Comparison of ENCODE assay signal across 21 mouse cellular contexts in genomic region chr14:74784243-74784934, GRCm38 (mm10). TPM values are rescaled to one million over a fixed set of nuclear protein-coding genes. Genes with fewer than 3 reads are reported as not detected.
A peak's percentile ranks its signal among the peaks of the same experiment; 100 is the strongest.
DNase-seq lines count a peak whose midpoint lies in the region; ATAC-seq and TF ChIP-seq lines count a peak whose summit lies in the region.
"Had no signal": no experiment of that assay in that cellular context is flagged by ENCODE, and none has a peak within 500 bp of the region (broad histone marks: within the 10 kb centered on the region; RNA-seq: fewer than 3 reads in every experiment).

No protein-coding gene starts in this region.

- H3K9ac ChIP-seq in embryonic facial prominence, embryonic 11.5 days (replicated peaks; ENCODE audit: low read length) = no peak overlapping the region
- H3K9ac ChIP-seq in heart, embryonic 13.5 days = no peak overlapping the region
- no peak overlapping the region for H3K9ac ChIP-seq in heart, postnatal 0 days (replicated peaks; ENCODE audit: low read depth, low read length)
- no peak overlapping the region for H3K9ac ChIP-seq in heart, embryonic 11.5 days (ENCODE audit: low read depth, low read length)
- H3K9ac ChIP-seq: embryonic facial prominence, embryonic 15.5 days; forebrain, postnatal 0 days; hindbrain, embryonic 12.5 days; hindbrain, embryonic 15.5 days had no signal

- no peak for ATAC-seq in embryonic facial prominence, embryonic 11.5 days (replicated peaks; ENCODE audit: insufficient number of reproducible peaks, low FRiP score, low TSS enrichment, low read depth)
- ATAC-seq in heart, embryonic 13.5 days (ENCODE audit: extremely low read depth, insufficient number of reproducible peaks, low FRiP score, low TSS enrichment) = no peak; the same call in 1 of the 2 replicates
- peak; percentile 69 for ATAC-seq in heart, postnatal 0 days (ENCODE audit: insufficient read depth, low read depth)
- ATAC-seq in heart, embryonic 11.5 days (replicated peaks; ENCODE audit: insufficient number of reproducible peaks, low FRiP score, low TSS enrichment) = no peak
- ATAC-seq: activated CD4-positive, CD25-positive, alpha-beta regulatory T cell, adult 4 months; forebrain, embryonic 14.5 days; forebrain, postnatal 0 days; intestine, postnatal 0 days had no signal

- TF ChIP-seq CTCF in heart, postnatal 0 days (IDR thresholded peaks at IDR 0.05; ENCODE audit: low read depth) = no peak

- H3K36me3 ChIP-seq in embryonic facial prominence, embryonic 11.5 days (replicated peaks; ENCODE audit: control insufficient read depth, insufficient read depth, low read depth, low read length) = no peaks in the 10 kb centered on the region
- peaks cover 29% of the 10 kb centered on the region for H3K36me3 ChIP-seq in embryonic facial prominence, embryonic 10.5 days (replicated peaks)
- H3K36me3 ChIP-seq in heart, embryonic 13.5 days = peaks cover 40% of the 10 kb centered on the region
- peaks cover 32% of the 10 kb centered on the region for H3K36me3 ChIP-seq in heart, embryonic 10.5 days
- H3K36me3 ChIP-seq in heart, postnatal 0 days (replicated peaks; ENCODE audit: control insufficient read depth, insufficient read depth, low read length) = peaks cover 31% of the 10 kb centered on the region
- H3K36me3 ChIP-seq in heart, embryonic 11.5 days (ENCODE audit: control insufficient read depth, insufficient read depth, low read length) = peaks cover 4% of the 10 kb centered on the region; the same call in 1 of the 2 replicates

- DNase-seq in embryonic facial prominence, embryonic 11.5 days (ENCODE audit: low spot score) = peak; percentile 9
- no peak for DNase-seq in embryonic facial prominence, embryonic 10.5 days (ENCODE audit: low spot score)
- no peak for DNase-seq in heart, embryonic 10.5 days (ENCODE audit: low spot score)
- no peak for DNase-seq in heart, postnatal 0 days (ENCODE audit: low spot score)
- DNase-seq: adrenal gland, adult 8-10 months; adrenal gland, postnatal 25 days; cerebellum, adult 2 months; cerebellum, adult 9-11 months; cerebellum, postnatal 25 days; forebrain, postnatal 0 days; gastrocnemius, postnatal 10 days; gastrocnemius, postnatal 36 days; kidney, adult 2 months had no signal

- no peak for TF ChIP-seq EP300 in heart, postnatal 0 days (IDR thresholded peaks at IDR 0.05; ENCODE audit: low read depth)

- no peaks in the 10 kb centered on the region for H3K27me3 ChIP-seq in embryonic facial prominence, embryonic 11.5 days (ENCODE audit: control insufficient read depth, insufficient read depth, low read length)
- no peaks in the 10 kb centered on the region for H3K27me3 ChIP-seq in embryonic facial prominence, embryonic 10.5 days (replicated peaks; ENCODE audit: low read depth, poor library complexity, severe bottlenecking)
- H3K27me3 ChIP-seq in heart, embryonic 13.5 days (replicated peaks) = no peaks in the 10 kb centered on the region
- no peaks in the 10 kb centered on the region for H3K27me3 ChIP-seq in heart, embryonic 10.5 days (ENCODE audit: insufficient read depth, poor library complexity, severe bottlenecking)
- no peaks in the 10 kb centered on the region for H3K27me3 ChIP-seq in heart, postnatal 0 days (ENCODE audit: control insufficient read depth, insufficient read depth, low read length)
- H3K27me3 ChIP-seq in heart, embryonic 11.5 days (ENCODE audit: control insufficient read depth, insufficient read depth, low read length) = no peaks in the 10 kb centered on the region
- H3K27me3 ChIP-seq: embryonic facial prominence, embryonic 15.5 days; hindbrain, embryonic 12.5 days; hindbrain, embryonic 15.5 days had no signal

- no peak overlapping the region for H3K27ac ChIP-seq in embryonic facial prominence, embryonic 11.5 days (replicated peaks; ENCODE audit: low read depth, low read length)
- H3K27ac ChIP-seq in embryonic facial prominence, embryonic 10.5 days (replicated peaks) = no peak overlapping the region
- peak overlapping the region; percentile 54 for H3K27ac ChIP-seq in heart, embryonic 13.5 days (replicated peaks)
- no peak overlapping the region for H3K27ac ChIP-seq in heart, embryonic 10.5 days
- H3K27ac ChIP-seq in heart, postnatal 0 days (ENCODE audit: low read depth) = no peak overlapping the region
- H3K27ac ChIP-seq in heart, embryonic 11.5 days (ENCODE audit: low read depth, low read length) = no peak overlapping the region
- H3K27ac ChIP-seq: embryonic facial prominence, embryonic 15.5 days; hindbrain, embryonic 12.5 days; hindbrain, embryonic 15.5 days had no signal

- H3K4me2 ChIP-seq in embryonic facial prominence, embryonic 11.5 days (ENCODE audit: low read depth, low read length) = no peak overlapping the region
- no peak overlapping the region for H3K4me2 ChIP-seq in heart, embryonic 13.5 days
- no peak overlapping the region for H3K4me2 ChIP-seq in heart, postnatal 0 days (ENCODE audit: low read depth, low read length)
- no peak overlapping the region for H3K4me2 ChIP-seq in heart, embryonic 11.5 days
- H3K4me2 ChIP-seq: embryonic facial prominence, embryonic 15.5 days; hindbrain, embryonic 12.5 days; hindbrain, embryonic 15.5 days had no signal

- no peaks in the 10 kb centered on the region for H3K9me3 ChIP-seq in embryonic facial prominence, embryonic 11.5 days (replicated peaks; ENCODE audit: control insufficient read depth, low read length)
- no peaks in the 10 kb centered on the region for H3K9me3 ChIP-seq in embryonic facial prominence, embryonic 10.5 days
- H3K9me3 ChIP-seq in heart, embryonic 13.5 days = 0 out of 2 replicates have a peak, but pooled peaks cover 3% of the 10 kb centered on the region
- no peaks in the 10 kb centered on the region for H3K9me3 ChIP-seq in heart, embryonic 10.5 days
- H3K9me3 ChIP-seq in heart, postnatal 0 days (replicated peaks; ENCODE audit: control insufficient read depth, low read length) = no peaks in the 10 kb centered on the region
- H3K9me3 ChIP-seq in heart, embryonic 11.5 days (replicated peaks; ENCODE audit: control insufficient read depth, low read length) = no peaks in the 10 kb centered on the region
- H3K9me3 ChIP-seq: embryonic facial prominence, embryonic 15.5 days; hindbrain, embryonic 12.5 days; hindbrain, embryonic 15.5 days had no signal

- no peak overlapping the region for H3K4me3 ChIP-seq in embryonic facial prominence, embryonic 11.5 days (ENCODE audit: low read depth, low read length)
- no peak overlapping the region for H3K4me3 ChIP-seq in embryonic facial prominence, embryonic 10.5 days
- H3K4me3 ChIP-seq in heart, embryonic 13.5 days = no peak overlapping the region
- H3K4me3 ChIP-seq in heart, embryonic 10.5 days = no peak overlapping the region
- H3K4me3 ChIP-seq in heart, postnatal 0 days (ENCODE audit: low read depth, low read length) = no peak overlapping the region
- H3K4me3 ChIP-seq in heart, embryonic 11.5 days (ENCODE audit: low read depth, low read length) = no peak overlapping the region
- H3K4me3 ChIP-seq: embryonic facial prominence, embryonic 15.5 days; hindbrain, embryonic 12.5 days; hindbrain, embryonic 15.5 days had no signal

- WGBS in embryonic facial prominence, embryonic 11.5 days = 73% methylated on average over 11 of the region's 11 CpGs
- 82% methylated on average over 11 of the region's 11 CpGs for WGBS in embryonic facial prominence, embryonic 10.5 days
- WGBS in heart, embryonic 13.5 days = 55% methylated on average over 11 of the region's 11 CpGs
- WGBS in heart, embryonic 10.5 days = 69% methylated on average over 11 of the region's 11 CpGs
- WGBS in heart, postnatal 0 days = 61% methylated on average over 11 of the region's 11 CpGs
- 68% methylated on average over 11 of the region's 11 CpGs for WGBS in heart, embryonic 11.5 days (ENCODE audit: insufficient replicate concordance)

- no peaks in the 10 kb centered on the region for H3K4me1 ChIP-seq in embryonic facial prominence, embryonic 11.5 days (ENCODE audit: control insufficient read depth, insufficient read depth, low read length)
- no peaks in the 10 kb centered on the region; the same call in 1 of the 2 replicates for H3K4me1 ChIP-seq in embryonic facial prominence, embryonic 10.5 days
- peaks cover 12% of the 10 kb centered on the region for H3K4me1 ChIP-seq in heart, embryonic 13.5 days
- peaks cover 4% of the 10 kb centered on the region; the same call in 1 of the 2 replicates for H3K4me1 ChIP-seq in heart, embryonic 10.5 days
- peaks cover 6% of the 10 kb centered on the region; the same call in 1 of the 2 replicates for H3K4me1 ChIP-seq in heart, postnatal 0 days (ENCODE audit: control insufficient read depth, insufficient read depth)
- H3K4me1 ChIP-seq in heart, embryonic 11.5 days (ENCODE audit: control insufficient read depth, insufficient read depth, low read length) = peaks cover 2% of the 10 kb centered on the region; the same call in 1 of the 2 replicates
- H3K4me1 ChIP-seq: embryonic facial prominence, embryonic 15.5 days; hindbrain, embryonic 15.5 days had no signal

RNA-seq across cellular contexts. Expression of gene Esd, which starts 52.3 kb away (rescaled TPM):
- 392 and 412 TPM in 2 replicates for polyA plus RNA-seq in embryonic facial prominence, embryonic 11.5 days (2014; fragmentation: Nextera tagmentation; extraction: Ambion mirVana)
- polyA plus RNA-seq in embryonic facial prominence, embryonic 10.5 days (2016; fragmentation: Nextera tagmentation; extraction: Ambion mirVana) = 307 and 316 TPM in 2 replicates
- 264 TPM in 2 replicates for polyA plus RNA-seq in heart, embryonic 13.5 days (2015; fragmentation: Nextera tagmentation; extraction: Ambion mirVana)
- polyA plus RNA-seq in heart, embryonic 10.5 days (2016; fragmentation: Nextera tagmentation; extraction: Ambion mirVana) = 261 and 265 TPM in 2 replicates
- 243 and 352 TPM in 2 replicates for total RNA-seq in heart, postnatal 0 days (2014; rRNA removed; ENCODE audit: low replicate concordance)
- 287 and 300 TPM in 2 replicates for polyA plus RNA-seq in heart, postnatal 0 days (2015; fragmentation: Nextera tagmentation; extraction: Ambion mirVana)
- 280 and 304 TPM in 2 replicates for polyA plus RNA-seq in heart, embryonic 11.5 days (2014; fragmentation: Nextera tagmentation; extraction: Ambion mirVana)
